Mouse (Mus musculus): ENCODE measurements at regions not wholly inside any gene's neighbourhood (a gene's known extent, or its start where the extent isn't known, plus 50 kb on each side); places are given as distances from the start of the nearest gene placed in this dataset.

GRCm38 (mm10) chr1:77824716-77825387, 310.0 kb upstream of the Epha4 start:
- WGBS = 57% methylated on average over 5 of the region's 5 CpGs
- no peak for DNase-seq (ENCODE audit: low spot score)
- Histone ChIP-seq H3K27me3 (replicated peaks; ENCODE audit: low read depth, poor library complexity, severe bottlenecking) (no peaks in the 10 kb centered on the region), H3K27ac (replicated peaks) (no peak overlapping the region), H3K9me3 (no peaks in the 10 kb centered on the region), H3K4me3 (no peak overlapping the region), H3K36me3 (replicated peaks) (no peaks in the 10 kb centered on the region), H3K4me1 (peaks cover 17% of the 10 kb centered on the region)

DNA sequence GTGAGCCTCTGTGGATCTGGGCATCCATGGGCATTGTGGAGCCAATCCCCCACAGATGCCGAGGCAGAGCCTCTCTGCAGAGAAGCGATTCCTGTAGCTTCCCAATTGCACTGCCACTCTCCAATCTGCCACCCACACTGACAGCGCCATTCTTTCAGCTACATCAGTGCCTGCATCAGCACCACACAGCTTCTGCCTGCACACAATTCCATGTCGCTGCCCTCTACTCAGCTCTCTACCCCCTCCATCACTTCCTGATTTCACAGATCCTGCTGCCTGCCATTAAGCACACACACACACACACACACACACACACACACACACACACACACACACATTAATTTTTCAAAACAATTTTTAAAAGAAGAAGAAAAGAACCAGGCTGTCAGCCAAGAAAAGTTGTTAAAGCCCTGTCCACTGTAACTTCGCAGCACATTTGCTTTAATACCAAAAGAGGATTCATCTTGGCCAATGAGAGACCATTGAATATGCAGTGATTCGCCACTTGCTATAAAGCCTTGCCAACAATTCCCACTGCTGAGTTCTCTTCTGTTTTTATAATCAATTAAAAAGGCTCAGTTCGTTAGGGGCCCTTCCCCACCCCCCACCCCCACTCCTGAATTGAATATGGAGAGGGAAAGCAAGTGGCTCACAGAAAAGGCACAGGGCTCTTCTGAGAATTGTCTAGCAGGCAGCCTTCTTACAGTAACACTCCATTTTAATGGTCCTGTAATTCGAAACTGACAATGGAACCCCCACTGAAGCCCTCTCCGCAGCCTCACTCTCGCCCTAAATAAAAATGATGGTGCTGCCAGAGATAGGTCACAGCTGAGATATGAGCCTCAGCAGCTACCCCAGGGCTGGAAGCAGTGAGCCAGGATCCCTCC, 309.2 kb upstream of the Epha4 start:
- Histone ChIP-seq H3K4me3 (no peak overlapping the region), H3K9me3 (no peaks in the 10 kb centered on the region), H3K27ac (replicated peaks) (no peak overlapping the region), H3K27me3 (replicated peaks; ENCODE audit: low read depth, poor library complexity, severe bottlenecking) (no peaks in the 10 kb centered on the region), H3K4me1 (peaks cover 17% of the 10 kb centered on the region), H3K36me3 (replicated peaks) (no peaks in the 10 kb centered on the region)
- no peak for DNase-seq (ENCODE audit: low spot score)
- 41% methylated on average over 10 of the region's 10 CpGs for WGBS

GRCm38 (mm10) chr1:77820101-77820500, 305.2 kb upstream of the Epha4 start:
- no peak overlapping the region for H3K4me3 ChIP-seq
- peaks cover 16% of the 10 kb centered on the region for H3K4me1 ChIP-seq
- no peaks in the 10 kb centered on the region for H3K27me3 ChIP-seq (replicated peaks; ENCODE audit: low read depth, poor library complexity, severe bottlenecking)
- 86% methylated on average over 2 of the region's 2 CpGs for WGBS
- H3K36me3 ChIP-seq (replicated peaks) = no peaks in the 10 kb centered on the region
- DNase-seq (ENCODE audit: low spot score) = no peak
- no peaks in the 10 kb centered on the region for H3K9me3 ChIP-seq
- no peak overlapping the region for H3K27ac ChIP-seq (replicated peaks)

DNA sequence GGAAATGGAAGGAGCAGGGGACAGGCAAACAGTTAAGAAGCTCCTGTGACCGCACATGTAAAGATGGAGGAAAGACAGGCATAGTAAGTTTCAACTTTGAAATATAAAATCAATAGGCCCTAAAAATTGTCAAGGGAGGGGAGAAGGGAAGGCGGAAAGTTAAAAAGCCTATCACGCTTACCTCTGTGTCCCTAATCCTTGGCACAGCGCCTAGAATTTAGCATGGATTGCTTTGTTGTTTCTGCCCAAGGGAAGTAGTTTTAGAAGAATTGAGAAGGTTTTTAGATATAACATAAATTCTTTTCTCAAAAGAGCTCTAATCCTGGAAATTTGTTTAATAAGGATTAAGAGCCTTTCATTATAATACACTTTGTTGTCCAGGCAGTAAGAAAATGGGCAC, 300.6 kb upstream of the Epha4 start:
- Histone ChIP-seq H3K27me3 (replicated peaks; ENCODE audit: low read depth, poor library complexity, severe bottlenecking) (no peaks in the 10 kb centered on the region), H3K36me3 (replicated peaks) (no peaks in the 10 kb centered on the region), H3K27ac (replicated peaks) (no peak overlapping the region), H3K4me3 (no peak overlapping the region), H3K4me1 (no peaks in the 10 kb centered on the region), H3K9me3 (no peaks in the 10 kb centered on the region)
- WGBS = 92% methylated on average over 4 of the region's 4 CpGs
- no peak for DNase-seq (ENCODE audit: low spot score)

DNA sequence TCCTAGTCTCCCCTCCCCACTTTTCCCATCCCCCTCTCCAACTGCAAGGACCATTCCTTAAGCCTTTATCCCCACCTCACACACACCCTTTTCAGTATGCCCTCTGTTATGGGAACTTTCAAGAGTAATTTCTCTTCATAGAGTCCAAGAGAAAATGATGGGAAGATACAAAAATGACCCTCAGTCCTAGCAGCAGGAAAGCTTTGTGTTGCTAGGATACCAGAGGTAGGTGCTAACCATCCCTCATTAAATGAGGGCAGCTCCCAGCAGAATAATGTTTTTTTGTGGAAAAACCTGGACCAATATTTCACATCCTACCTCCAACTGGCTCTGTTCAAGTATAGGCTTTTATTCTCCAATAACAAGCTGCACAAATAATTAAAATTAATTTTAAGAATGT, 296.7 kb upstream of the Epha4 start:
- DNase-seq (ENCODE audit: low spot score) = no peak
- no peak overlapping the region for H3K27ac ChIP-seq (replicated peaks)

DNA sequence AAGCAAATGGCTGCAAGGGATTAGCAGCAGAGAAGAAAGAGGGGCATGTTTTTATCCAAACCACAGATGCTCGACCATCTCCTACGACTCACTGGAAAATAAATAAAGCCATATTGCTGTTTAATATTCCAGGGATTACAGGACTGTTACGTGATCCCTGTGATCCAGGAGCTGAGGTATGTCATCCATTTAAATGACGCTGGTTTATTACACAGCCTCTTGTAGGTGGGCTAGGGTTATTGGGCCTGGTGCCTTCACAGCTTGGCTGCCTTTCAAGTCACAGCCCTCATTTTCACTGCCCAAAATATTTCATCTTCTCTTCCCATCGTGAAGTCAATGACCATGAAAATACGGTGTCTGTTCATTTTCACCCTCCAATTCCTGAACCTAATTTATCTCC, 276.1 kb upstream of the Epha4 start:
- H3K27ac ChIP-seq (replicated peaks) = no peak overlapping the region
- WGBS = 89% methylated on average over 6 of the region's 6 CpGs
- H3K4me1 ChIP-seq = no peaks in the 10 kb centered on the region
- H3K4me3 ChIP-seq = no peak overlapping the region
- no peaks in the 10 kb centered on the region for H3K36me3 ChIP-seq (replicated peaks)
- H3K27me3 ChIP-seq (replicated peaks; ENCODE audit: low read depth, poor library complexity, severe bottlenecking) = no peaks in the 10 kb centered on the region
- no peak for DNase-seq (ENCODE audit: low spot score)
- no peaks in the 10 kb centered on the region for H3K9me3 ChIP-seq

More for the DNA sequence above, 296.7 kb upstream of the Epha4 start:
- Histone ChIP-seq H3K9me3 (no peaks in the 10 kb centered on the region), H3K4me3 (no peak overlapping the region), H3K4me1 (no peaks in the 10 kb centered on the region), H3K36me3 (replicated peaks) (no peaks in the 10 kb centered on the region), H3K27me3 (replicated peaks; ENCODE audit: low read depth, poor library complexity, severe bottlenecking) (no peaks in the 10 kb centered on the region)

DNA sequence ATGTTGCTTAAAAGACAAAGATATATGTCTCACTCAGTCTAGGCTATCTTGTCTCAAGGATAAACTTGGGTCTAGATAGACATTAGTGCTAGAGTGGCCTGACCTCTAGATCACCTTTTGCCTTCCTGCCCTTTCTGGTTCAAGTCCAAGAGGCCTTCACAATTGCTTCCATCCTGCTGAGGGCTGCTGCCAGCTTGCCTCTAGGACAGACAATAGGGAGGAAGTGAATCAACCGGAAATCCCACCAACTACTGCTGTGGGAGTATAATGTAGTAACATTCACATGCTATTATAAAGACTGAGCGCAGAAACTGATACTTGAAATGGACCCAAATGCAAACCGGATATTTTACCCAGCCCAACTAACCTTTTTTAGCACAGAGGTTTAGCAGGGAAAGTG, 239.4 kb upstream of the Epha4 start:
- Histone ChIP-seq H3K36me3 (replicated peaks) (no peaks in the 10 kb centered on the region), H3K9me3 (no peaks in the 10 kb centered on the region), H3K27me3 (replicated peaks; ENCODE audit: low read depth, poor library complexity, severe bottlenecking) (no peaks in the 10 kb centered on the region), H3K27ac (replicated peaks) (no peak overlapping the region), H3K4me3 (no peak overlapping the region), H3K4me1 (no peaks in the 10 kb centered on the region)
- WGBS = 83% methylated on average over 3 of the region's 3 CpGs
- no peak for DNase-seq (ENCODE audit: low spot score)

DNA sequence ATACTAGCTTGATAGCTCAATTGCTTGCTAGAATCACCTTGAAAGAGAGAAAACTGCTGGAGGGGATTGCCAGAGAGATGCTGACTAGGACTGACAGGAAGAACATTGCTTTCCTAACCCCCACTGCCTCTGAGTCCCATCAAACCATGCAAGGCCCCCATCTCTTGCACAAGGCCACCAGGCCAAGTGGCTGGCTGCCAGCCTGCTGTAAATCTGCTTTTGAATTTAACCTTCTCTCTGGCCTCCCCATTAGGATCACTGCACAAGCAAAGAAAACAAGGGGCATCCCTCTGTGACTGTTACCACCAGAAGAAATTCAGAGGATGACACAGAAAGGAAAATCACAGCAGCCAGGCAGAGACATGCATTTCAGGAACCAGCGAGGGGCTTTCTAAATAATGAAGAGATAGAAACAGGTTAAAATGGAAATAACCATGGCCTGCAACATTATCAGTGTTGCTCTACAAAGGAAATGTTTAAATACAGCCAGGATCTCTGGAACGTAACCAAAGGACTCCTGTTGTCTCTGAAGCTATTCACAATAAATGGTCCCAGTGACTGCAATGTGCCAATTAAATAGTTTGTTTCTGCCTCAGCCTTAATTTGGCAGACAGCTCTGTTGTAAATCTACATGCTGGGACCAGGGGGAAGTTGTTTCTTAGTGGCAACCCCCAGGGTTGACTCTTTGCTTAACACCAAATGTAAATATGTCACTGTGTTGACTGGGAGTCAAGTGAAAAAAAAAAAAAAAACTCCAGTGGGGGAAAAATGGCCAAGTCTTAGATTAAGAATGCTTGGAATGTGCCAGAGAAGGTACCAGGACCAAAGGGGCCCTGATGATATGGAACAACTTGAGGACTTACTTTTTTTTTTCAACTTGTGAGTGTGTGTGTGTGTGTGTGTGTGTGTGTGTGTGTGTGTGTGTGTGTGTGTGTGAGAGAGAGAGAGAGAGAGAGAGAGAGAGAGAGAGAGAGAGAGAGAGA, 233.9 kb upstream of the Epha4 start:
- Histone ChIP-seq H3K27ac (replicated peaks) (no peak overlapping the region), H3K9me3 (no peaks in the 10 kb centered on the region), H3K36me3 (replicated peaks) (no peaks in the 10 kb centered on the region), H3K27me3 (replicated peaks; ENCODE audit: low read depth, poor library complexity, severe bottlenecking) (no peaks in the 10 kb centered on the region), H3K4me1 (no peaks in the 10 kb centered on the region), H3K4me3 (no peak overlapping the region)
- no peak for DNase-seq (ENCODE audit: low spot score)
- WGBS = 77% methylated on average over 2 of the region's 2 CpGs

DNA sequence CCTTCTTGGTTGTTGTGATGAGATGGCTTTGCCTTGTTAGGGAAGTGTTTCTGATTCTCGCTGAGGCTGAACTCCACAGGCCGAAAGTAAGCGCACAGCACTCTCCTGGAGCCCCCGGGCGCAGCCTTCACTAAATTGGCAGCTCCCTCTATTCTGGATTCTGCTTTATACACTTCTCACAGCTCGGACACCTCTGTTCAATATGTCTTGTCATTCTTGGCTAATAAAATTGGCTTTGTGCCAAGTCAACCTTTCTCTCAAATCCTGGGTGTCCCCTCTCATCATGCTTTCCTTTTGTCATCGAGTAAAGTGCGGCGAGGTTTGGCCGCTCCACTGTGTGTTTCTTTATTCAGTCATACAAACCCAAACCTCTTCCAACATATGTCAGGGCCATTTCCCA, 217.2 kb upstream of the Epha4 start:
- Histone ChIP-seq H3K36me3 (replicated peaks) (no peaks in the 10 kb centered on the region), H3K27me3 (replicated peaks; ENCODE audit: low read depth, poor library complexity, severe bottlenecking) (no peaks in the 10 kb centered on the region), H3K9me3 (no peaks in the 10 kb centered on the region), H3K4me3 (no peak overlapping the region), H3K4me1 (no peaks in the 10 kb centered on the region), H3K27ac (replicated peaks) (no peak overlapping the region)
- DNase-seq (ENCODE audit: low spot score) = no peak
- 91% methylated on average over 10 of the region's 10 CpGs for WGBS

- Histone ChIP-seq H3K4me1 (no peaks in the 10 kb centered on the region), H3K9me3 (no peaks in the 10 kb centered on the region), H3K27me3 (replicated peaks; ENCODE audit: low read depth, poor library complexity, severe bottlenecking) (no peaks in the 10 kb centered on the region), H3K36me3 (replicated peaks) (no peaks in the 10 kb centered on the region), H3K4me3 (no peak overlapping the region), H3K27ac (replicated peaks) (no peak overlapping the region)
- DNase-seq (ENCODE audit: low spot score) = no peak
- WGBS = 89% methylated on average over 2 of the region's 2 CpGs
Observed at GRCm38 (mm10) chr1:77727561-77727960, 212.7 kb upstream of the Epha4 start.

DNA sequence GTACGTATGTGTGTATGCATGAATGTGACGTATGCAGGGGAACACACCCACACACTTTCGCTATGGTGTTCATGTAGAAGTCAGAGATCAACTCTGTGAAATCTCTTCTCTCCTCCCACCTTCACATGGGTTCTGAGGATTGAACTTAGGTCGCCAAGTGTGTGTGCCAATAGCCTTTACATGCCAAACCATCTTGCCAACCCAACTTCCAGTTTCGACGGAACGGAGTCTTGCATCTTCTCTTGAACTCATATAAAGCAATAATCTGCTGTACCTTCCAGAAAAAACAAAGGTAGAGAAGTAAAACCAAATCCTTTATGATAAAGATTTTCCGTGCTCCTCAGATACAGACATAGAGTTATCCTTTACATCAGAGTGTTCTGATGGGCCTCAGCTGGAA, 208.4 kb upstream of the Epha4 start:
- no peaks in the 10 kb centered on the region for H3K9me3 ChIP-seq
- H3K36me3 ChIP-seq (replicated peaks) = no peaks in the 10 kb centered on the region
- H3K27ac ChIP-seq (replicated peaks) = no peak overlapping the region
- no peaks in the 10 kb centered on the region for H3K4me1 ChIP-seq
- H3K4me3 ChIP-seq = no peak overlapping the region
- DNase-seq (ENCODE audit: low spot score) = no peak
- no peaks in the 10 kb centered on the region for H3K27me3 ChIP-seq (replicated peaks; ENCODE audit: low read depth, poor library complexity, severe bottlenecking)
- 92% methylated on average over 8 of the region's 8 CpGs for WGBS

DNA sequence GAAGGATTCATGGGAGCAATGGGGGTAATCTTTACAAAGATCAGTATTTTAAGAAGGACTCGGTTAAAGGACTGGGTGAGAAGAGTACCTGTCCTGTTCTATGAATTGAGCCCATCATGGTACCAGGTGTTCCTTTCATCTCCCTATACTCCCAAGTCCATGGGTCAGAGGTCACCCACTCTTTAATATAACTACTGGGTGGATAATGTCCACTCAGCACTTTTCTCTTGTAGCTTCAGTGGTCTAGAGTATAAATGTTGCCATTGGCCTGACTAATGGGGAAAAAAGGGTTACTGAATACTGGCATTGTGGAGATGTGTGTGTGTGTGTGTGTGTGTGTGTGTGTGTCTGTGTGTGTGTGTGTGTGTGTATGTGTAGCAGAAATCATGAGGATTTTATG, 206.0 kb upstream of the Epha4 start:
- DNase-seq (ENCODE audit: low spot score) = no peak
- no peaks in the 10 kb centered on the region for H3K4me1 ChIP-seq
- no peak overlapping the region for H3K27ac ChIP-seq (replicated peaks)
- 94% methylated on average over 1 of the region's 1 CpGs for WGBS
- H3K9me3 ChIP-seq = no peaks in the 10 kb centered on the region
- H3K27me3 ChIP-seq (replicated peaks; ENCODE audit: low read depth, poor library complexity, severe bottlenecking) = no peaks in the 10 kb centered on the region
- no peaks in the 10 kb centered on the region for H3K36me3 ChIP-seq (replicated peaks)
- H3K4me3 ChIP-seq = no peak overlapping the region
